In the genomic region with DNA sequence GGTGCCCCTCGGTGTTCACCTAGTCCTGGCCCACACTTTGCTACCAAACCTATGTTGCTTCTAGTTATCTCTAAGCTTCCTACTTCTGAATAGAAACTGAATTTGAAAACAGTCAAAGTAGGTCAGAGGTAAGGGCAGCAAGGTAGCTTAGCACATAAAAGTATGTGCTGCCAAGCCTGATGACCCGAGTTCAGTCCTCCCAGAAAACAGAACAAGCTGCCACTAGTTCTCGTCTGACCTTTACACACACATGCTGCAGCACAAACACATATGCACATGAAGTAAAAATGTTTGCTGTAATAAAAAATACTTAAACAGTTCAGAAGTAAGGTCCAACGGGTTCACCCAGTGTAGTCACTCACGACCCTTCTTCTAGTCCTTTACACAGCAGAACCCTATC, we compare ENCODE assay signal across 34 mouse cellular contexts.
"Had no signal": no experiment of that assay in that cellular context is flagged by ENCODE, and none has a peak within 500 bp of the region (broad histone marks: within the 10 kb centered on the region; RNA-seq: fewer than 3 reads in every experiment).

No protein-coding gene starts in this region.

- H3K4me1 ChIP-seq: hindbrain, embryonic 13.5 days; hindbrain, embryonic 15.5 days; intestine, embryonic 15.5 days had no signal

- H3K9me3 ChIP-seq: heart, embryonic 10.5 days; heart, embryonic 12.5 days; heart, embryonic 13.5 days; heart, embryonic 15.5 days; hindbrain, embryonic 10.5 days; hindbrain, embryonic 12.5 days; hindbrain, embryonic 13.5 days; hindbrain, embryonic 15.5 days; intestine, embryonic 15.5 days; kidney, embryonic 15.5 days had no signal

- H3K27me3 ChIP-seq: heart, embryonic 12.5 days; heart, embryonic 13.5 days; heart, embryonic 15.5 days; hindbrain, embryonic 12.5 days; hindbrain, embryonic 13.5 days; hindbrain, embryonic 15.5 days; intestine, embryonic 15.5 days; kidney, embryonic 15.5 days had no signal

- H3K4me2 ChIP-seq: heart, embryonic 11.5 days; heart, embryonic 12.5 days; heart, embryonic 13.5 days; heart, embryonic 15.5 days; hindbrain, embryonic 12.5 days; hindbrain, embryonic 13.5 days; hindbrain, embryonic 14.5 days; hindbrain, embryonic 15.5 days; intestine, embryonic 15.5 days; kidney, embryonic 15.5 days had no signal

- H3K4me3 ChIP-seq: heart, embryonic 10.5 days; heart, embryonic 12.5 days; heart, embryonic 13.5 days; heart, embryonic 15.5 days; hindbrain, embryonic 10.5 days; hindbrain, embryonic 12.5 days; hindbrain, embryonic 13.5 days; hindbrain, embryonic 15.5 days; intestine, embryonic 15.5 days; kidney, embryonic 15.5 days; layer of hippocampus, adult 2 months had no signal

- ATAC-seq: hindbrain, embryonic 16.5 days; hindbrain, postnatal 0 days; inflammation-experienced regulatory T-cells, adult 6 months; intestine, embryonic 15.5 days; intestine, embryonic 16.5 days; intestine, postnatal 0 days had no signal

- H3K9ac ChIP-seq: heart, embryonic 12.5 days; heart, embryonic 13.5 days; heart, embryonic 15.5 days; hindbrain, embryonic 12.5 days; hindbrain, embryonic 13.5 days; hindbrain, embryonic 14.5 days; hindbrain, embryonic 15.5 days; intestine, embryonic 15.5 days; kidney, embryonic 15.5 days had no signal

- H3K27ac ChIP-seq: heart, embryonic 10.5 days; heart, embryonic 15.5 days; hindbrain, embryonic 10.5 days; hindbrain, embryonic 12.5 days; hindbrain, embryonic 13.5 days; hindbrain, embryonic 14.5 days; hindbrain, embryonic 15.5 days; hindbrain, postnatal 0 days; intestine, embryonic 15.5 days; kidney, embryonic 15.5 days; kidney, postnatal 0 days; layer of hippocampus, adult 2 months had no signal

- DNase-seq: heart, postnatal 10 days; heart, postnatal 14 days; heart, postnatal 36 days; heart, postnatal 4 days; kidney, adult 18-20 months; kidney, adult 2 months; kidney, adult 8-10 months; kidney, adult 9 months; kidney, postnatal 10 days; kidney, postnatal 14 days; kidney, postnatal 25 days; kidney, postnatal 36 days; kidney, postnatal 4 days; layer of hippocampus, adult 9-11 months; layer of hippocampus, postnatal 36 days had no signal

- H3K36me3 ChIP-seq: heart, embryonic 10.5 days; heart, embryonic 12.5 days; heart, embryonic 13.5 days; heart, embryonic 15.5 days; hindbrain, embryonic 10.5 days; hindbrain, embryonic 12.5 days; hindbrain, embryonic 13.5 days; hindbrain, embryonic 15.5 days; intestine, embryonic 15.5 days; kidney, embryonic 15.5 days had no signal
